Mouse (Mus musculus): ENCODE data around the gene Kif2c.

- TF ChIP-seq CTCF (IDR thresholded peaks at IDR 0.05; ENCODE audit: insufficient read depth, low read depth, low read length) (peak; percentile 31; the same call in 1 of the 2 replicates), POLR2A (IDR thresholded peaks at IDR 0.05; ENCODE audit: insufficient read depth, low read depth, low read length) (no peak)
Measured at GRCm38 (mm10) chr4:117218517-117219219, 36.2 kb upstream of the Kif2c start.
